Mouse (Mus musculus) CH12F3 (cell line): Measurements from ENCODE around the gene Mpg.
"Not testable (repeated sequence)": the region's sequence is repeated elsewhere in the genome, so short reads cannot be mapped to it uniquely, and the experiment has no call there.

Source experiments
- in situ Hi-C: fragments of 300-500 bp; cut with MboI; formaldehyde crosslinking; loops from 2 replicates; pipeline ENCODE4 v1.14.3; 2020; ENCODE audit warnings: low sequenced_read_pairs

Mpg gene

GRCm38 (mm10) chr11:32200992-32201391 is 25.3 kb upstream of the Mpg start:
- in situ Hi-C loops, result not testable (repeated sequence)

DNA sequence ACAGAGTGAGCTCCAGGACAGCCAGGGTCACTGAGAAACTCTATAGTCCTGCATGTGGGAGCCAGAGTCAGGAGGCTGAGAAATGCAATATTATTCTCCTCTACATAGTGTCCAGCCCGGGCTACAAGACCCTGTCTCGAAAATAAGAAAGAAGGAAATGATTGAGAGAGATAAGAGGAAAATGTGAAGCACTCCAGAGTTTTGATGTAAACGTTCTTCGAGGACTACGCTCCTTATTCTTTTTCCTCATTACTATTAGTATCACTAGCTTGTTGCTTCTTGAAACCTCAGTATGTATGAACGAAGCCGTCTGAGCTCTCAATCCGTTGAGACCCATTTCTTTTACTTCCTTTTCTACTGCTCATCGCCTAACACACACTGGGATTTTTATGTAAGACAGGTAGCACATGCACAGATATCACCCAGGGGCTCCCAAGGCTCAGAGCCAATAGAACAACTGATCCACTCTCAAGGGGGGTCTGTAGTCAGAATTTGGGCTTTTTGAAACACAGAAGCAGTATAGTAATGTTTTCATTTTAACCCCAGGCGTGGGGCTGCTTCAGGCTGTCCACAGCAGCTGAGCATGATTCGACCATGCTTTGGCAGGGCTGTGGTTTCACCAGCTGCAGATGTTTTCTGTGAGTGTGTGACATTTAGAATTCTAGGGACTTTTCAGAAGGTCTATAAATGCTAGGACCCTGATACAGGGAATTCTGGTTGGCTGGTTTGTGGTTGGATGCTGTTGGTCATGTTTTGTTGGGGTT is 24.2 kb upstream of the Mpg start:
- in situ Hi-C loops, result no loop called here

GRCm38 (mm10) chr11:32205058-32205873 is 21.0 kb upstream of the Mpg start, which contains the start of gene Snrnp25:
Gene Snrnp25 (plus strand): TSS chr11:32205415.
- in situ Hi-C loops, result no loop called here

DNA sequence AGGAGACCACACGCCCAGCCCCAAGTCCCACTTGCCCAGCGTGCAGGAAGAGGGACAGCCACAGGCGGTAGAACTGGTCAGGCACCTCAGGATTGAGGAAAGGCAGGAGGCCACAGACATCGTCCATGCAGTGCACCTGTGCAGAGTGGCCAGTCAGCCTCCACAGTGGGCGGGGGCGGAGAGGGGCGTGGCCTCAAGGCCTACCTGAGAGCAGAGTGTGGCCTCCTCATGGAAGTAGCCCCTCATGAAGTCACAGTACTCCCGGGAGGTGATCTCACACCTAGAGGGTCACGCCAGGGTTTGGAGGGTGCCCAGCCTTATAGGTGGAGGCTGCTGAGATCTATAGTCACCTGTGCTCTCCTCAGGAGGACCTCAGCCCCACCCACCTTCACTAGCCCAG is 15.7 kb upstream of the Mpg start:
- in situ Hi-C loops, result no loop called here

DNA sequence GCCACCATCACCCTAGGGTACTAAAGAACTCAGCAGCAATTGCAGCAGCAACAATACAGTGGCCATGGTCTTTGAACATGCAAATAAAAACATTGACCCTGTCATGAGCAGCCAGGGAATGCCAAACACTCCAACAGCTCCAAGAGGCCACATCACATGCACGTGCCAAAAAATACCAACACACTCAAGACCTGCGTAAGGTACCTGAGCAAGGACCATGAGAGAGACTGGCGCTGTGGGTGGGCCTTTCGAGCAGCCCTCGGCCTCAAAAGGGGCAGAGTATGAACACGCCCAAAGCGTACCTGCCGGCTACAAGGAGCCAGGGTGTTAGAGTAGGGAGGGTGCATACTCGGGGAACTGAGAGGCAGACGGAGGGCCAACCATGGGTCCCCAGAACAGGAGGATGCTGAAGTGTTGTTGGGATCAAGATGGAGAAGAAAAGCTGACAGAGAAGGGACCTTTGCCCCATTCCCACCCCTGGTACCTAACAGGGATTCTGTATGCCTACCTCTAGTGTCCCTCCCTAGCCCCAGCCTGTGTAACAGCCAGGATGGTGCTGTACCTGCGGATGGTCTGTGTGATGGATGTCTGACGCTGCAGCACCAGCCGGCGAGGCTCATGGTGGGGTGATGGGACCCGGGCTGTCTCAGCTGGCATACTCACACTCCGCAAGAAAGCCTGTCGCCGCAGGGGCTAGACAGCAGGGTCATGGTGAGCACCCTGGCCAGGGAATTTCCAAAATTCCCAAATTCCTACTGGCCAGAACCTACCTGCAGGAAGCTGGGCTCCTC is 10.7 kb upstream of the Mpg start:
- in situ Hi-C loops, result no loop called here

DNA sequence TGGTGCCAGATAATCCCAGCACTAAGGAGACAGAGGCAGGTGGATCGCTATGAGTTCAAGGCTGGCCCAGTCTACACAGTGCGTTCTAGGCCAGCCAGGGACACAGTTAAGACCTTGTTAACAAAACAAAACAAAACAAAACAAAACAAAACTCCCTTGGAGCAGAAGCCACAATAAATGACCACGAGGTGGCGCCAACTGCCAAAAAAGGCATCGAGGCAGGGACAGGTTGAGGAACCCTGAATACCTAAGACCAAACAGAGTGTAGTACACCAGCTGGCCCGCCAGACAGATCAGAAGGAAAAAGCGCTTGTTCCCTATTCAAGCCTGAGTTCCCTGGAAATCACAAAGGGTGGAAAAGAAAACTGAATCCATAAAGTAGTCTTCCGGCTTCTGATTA is 9.5 kb upstream of the Mpg start:
- in situ Hi-C loops, result no loop called here

- in situ Hi-C loops, result no loop called here
Measured at GRCm38 (mm10) chr11:32218501-32219050, 7.7 kb upstream of the Mpg start.

DNA sequence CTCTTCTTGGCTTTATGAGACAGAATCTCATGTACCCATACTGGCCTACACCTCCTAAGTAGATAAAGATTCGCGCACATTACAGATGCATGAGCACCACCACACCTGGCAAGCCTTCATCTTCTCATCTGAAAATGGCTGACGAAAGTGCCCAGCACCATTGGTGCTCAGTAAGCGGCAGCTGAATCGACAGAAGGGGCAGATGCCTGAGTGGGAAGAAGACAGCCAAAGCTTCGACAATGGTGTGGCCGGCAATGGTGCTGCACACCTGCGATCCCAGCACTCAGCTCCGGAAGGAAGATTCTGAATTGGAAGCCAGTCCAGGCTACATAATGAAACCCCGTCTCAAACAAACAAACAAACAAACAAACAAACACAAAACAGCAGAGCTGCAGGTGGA is 7.0 kb upstream of the Mpg start:
- in situ Hi-C loops, result no loop called here

GRCm38 (mm10) chr11:32220607-32221224 is 5.6 kb upstream of the Mpg start:
- in situ Hi-C loops, result no loop called here

DNA sequence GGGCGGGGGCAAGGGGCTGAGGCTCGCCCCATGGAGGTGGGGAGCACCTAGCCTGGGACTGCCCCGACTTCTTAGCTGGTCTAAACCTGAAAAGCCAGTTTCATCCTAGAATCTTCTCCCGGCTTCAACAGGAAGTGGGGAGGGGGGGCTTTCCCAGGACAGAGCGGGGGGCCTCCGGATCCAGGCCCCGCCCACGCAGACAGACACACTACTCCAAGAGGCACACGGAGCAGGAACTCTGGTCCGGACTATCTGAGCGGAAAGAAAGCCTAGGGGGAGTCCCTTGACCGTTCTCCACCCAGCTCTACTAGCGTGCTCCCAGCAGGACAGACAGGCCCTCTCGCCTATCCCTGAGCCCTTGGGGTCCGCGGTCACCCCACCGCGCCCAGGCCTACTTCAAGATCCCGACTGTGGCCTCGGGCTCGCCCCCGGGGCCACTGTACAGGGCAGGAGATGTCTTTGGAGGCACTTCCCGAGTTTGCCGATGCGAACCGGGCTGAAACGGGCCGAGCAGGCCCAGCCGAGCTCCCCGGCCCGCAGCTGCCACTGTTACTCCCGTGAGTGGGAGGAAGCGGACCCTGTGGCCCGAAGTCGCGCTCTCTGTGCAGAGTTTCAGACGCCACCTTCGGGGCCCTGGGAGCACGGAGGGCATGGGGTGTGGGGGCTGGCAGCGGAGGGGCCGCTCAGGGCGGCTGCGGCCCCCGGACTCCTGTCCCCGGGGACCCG is 4.9 kb upstream of the Mpg start:
- in situ Hi-C loops, result no loop called here

GRCm38 (mm10) chr11:32221951-32222409 is 4.3 kb upstream of the Mpg start, which contains the start of gene Rhbdf1:
Gene Rhbdf1 (minus strand): TSS chr11:32222300.
- in situ Hi-C loops, result no loop called here

DNA sequence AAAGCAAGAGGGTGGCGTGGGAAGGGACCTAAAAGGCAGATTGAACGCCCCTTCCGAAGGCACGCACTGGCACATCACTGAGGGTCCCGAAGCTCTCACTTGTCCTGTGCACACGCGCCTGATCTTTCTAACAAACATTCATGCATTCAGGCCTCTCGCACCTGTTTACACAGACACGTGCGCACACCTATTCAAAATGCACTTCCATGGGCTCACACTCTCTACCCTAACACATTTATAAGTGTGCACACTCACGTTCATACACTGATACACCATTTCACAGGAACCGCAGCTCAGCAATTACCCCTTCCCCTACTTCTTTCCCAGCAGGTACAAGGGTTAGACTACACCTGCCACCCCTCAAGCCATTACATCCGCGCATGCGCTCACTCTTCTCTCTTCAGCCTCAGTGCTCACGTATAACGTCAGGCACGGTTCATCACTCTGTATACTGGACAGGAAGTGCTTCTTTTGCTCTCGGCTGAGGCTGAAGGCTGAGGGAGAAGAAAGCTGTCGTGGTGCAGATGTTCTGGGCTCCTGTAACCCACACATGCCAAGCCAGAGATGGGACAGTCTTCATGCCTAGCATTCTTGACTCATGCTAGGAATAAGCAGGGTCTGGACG is 3.6 kb upstream of the Mpg start:
- in situ Hi-C loops, result no loop called here

DNA sequence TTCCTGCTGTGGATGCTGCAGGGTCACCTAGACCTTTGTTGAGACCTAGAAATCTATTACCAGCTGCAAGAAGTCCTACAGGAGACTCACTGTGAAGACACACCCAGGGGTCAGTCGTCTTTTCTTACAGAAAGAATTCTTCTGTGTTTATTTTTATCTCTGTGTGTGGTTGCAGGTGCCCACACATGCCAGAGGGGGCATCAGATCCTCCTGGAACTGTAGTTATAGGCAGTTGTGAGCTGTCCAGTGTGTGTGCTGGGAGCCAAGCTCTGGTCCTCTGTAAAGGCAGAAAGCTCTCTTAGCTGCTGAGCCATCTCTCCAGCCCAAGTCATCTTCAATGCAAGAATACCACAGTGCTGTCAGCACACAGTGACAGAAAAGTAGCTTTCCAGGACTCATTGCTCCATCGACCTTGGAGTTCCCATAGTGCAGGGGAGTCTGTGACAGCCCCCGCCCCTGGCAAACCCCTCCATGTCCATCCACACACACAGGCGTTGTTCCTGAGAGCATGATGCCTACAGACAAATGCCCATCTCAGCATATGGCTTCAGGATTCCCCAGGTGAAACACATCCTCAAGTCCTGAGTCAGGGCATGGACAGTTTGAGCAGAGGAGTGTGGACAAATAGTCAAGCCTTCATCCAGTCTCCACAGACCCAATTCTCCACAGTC is 2.9 kb upstream of the Mpg start:
- in situ Hi-C loops, result no loop called here

GRCm38 (mm10) chr11:32224468-32225139 is 1.7 kb upstream of the Mpg start:
- in situ Hi-C loops, result no loop called here

- in situ Hi-C loops, result no loop called here
Measured at GRCm38 (mm10) chr11:32225222-32226104, 842 bp upstream of the Mpg start.

GRCm38 (mm10) chr11:32227041-32227440 is 736 bp downstream of the Mpg start:
- in situ Hi-C loops, result no loop called here

DNA sequence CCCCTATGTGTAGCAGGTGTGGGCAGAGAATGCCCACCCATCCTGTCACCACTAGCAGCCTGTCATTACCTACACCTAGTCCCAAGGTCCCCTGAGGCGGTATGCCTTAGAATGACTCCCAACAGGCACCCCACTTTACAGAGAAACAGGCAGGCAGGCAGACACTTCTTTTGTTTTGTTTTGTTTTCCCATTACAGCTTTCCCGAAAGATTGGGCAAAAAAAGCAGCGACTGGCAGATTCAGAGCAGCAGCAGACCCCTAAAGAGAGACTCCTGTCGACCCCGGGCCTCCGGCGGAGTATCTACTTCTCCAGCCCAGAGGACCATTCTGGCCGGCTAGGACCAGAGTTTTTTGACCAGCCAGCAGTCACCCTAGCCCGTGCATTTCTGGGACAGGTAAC is 1.2 kb downstream of the Mpg start:
- in situ Hi-C loops, result no loop called here
